Mouse (Mus musculus): Measurements from ENCODE around the gene Carmil3.

- TF ChIP-seq CTCF (IDR thresholded peaks at IDR 0.05; ENCODE audit: low read depth) (no peak), EP300 (IDR thresholded peaks at IDR 0.05; ENCODE audit: low read depth) (no peak)
Observed at GRCm38 (mm10) chr14:55510125-55510731, 19.8 kb downstream of the Carmil3 start, which contains the start of gene Cpne6.
